Mouse (Mus musculus): ENCODE measurements around the gene Nubpl. TPM values are rescaled to one million over a fixed set of nuclear protein-coding genes. Genes with fewer than 3 reads are reported as not detected.
"Not testable (repeated sequence)": the region's sequence is repeated elsewhere in the genome, so short reads cannot be mapped to it uniquely, and the experiment has no call there.

Gene Nubpl
- total RNA-seq, 2 experiments from 2014 or later, result 10.5 to 12.1 TPM

DNA sequence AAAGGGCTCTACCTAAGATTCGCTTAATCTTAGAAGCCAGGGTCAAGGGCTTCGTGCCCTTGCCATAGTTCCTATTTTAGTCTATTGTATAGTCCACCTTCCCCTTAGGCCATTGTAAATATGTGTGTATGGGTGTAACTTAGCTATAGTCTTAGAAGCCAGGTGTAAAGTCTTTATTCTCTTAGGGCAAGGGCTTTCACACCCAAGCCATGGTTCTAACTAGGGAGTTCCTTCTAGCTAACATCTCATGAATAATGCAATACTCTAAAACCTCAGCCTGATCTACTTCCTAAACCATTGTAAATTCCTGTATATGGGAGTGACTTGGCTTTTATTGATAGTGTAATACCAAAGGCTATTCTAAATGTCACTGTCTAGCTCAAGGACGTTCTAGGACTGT lies 134.4 kb downstream of the Nubpl start:
- not testable (repeated sequence) for DNase-seq (ENCODE audit: low spot score in 2 of 2)

DNA sequence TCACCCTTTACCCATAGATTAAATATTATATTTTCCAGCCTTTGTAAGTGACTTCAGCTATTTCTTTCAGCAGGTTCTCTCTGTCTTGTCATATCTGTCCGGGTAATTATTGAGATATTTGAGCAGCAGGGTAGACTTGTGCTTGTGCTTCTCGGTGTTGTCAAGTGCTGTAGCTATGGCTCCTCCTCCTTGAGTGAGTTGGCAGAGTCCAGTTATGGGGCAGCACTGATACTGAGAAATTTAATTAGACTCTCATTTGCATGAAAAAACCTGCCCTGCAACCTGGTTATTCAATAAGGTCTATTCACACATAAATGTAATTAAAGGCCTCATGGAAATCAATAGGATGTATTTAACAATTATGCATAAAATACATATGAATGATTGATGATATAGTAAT lies 145.2 kb downstream of the Nubpl start:
- DNase-seq (ENCODE audit: low spot score in 2 of 2), result no peak

DNA sequence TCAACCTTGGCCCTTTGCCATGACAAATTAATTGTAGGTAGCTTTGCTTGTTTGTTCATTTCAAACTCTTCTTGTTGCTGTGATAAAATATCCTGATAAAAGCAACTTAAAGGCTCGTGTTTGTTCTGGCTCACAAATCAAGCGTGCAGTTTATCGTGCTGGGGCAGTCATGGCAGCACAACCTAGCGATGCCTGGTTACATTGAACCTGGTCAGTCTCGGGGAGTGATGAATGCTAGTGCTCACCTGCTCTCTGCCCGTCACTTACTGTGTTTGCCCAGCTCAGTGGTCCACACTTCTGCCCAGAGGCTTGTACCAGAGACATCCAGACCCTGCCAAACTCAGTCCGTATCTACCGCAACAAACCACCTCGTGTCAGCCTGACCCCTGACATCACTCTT lies 149.9 kb downstream of the Nubpl start:
- DNase-seq (ENCODE audit: low spot score in 2 of 2), result no peak

DNA sequence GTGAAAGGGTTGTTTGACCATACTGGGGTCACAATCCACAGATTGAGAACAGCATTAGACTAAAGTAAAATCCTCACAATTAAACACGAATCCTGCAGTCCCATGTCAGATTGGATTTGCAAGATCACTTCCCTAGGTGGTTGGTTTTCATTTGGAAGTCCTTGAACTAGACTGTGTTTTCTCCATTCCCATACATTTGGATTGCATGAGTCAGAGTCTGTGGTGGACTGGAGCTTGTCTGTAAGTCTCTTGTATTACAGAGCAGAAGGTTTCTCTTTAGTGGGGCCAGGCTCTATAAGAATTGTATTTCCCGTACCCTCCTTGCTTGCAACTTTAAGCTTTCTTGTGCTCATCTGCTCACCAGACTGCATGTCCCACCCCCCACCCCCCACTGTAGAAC lies 151.0 kb downstream of the Nubpl start:
- no peak for DNase-seq (ENCODE audit: low spot score in 2 of 2)

DNA sequence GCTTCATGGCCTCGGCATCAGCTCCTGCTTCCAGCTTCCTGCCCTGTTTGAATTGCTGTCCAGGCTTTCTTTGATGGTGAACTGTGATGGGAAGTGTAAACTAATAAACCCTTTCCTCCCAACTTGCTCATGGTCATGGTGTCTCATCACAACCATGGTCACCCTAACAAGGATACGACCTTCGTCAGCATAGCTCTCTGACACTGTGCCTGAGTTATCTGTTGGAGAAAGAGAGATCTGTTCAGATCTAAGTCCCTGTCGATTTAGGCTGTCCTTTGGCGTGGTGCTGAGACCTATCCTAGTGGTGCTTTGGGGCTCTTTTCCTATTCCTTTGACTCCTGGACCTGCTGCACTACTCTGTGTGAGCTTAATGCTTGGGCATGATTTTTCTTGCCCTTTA lies 156.6 kb downstream of the Nubpl start:
- no peak for DNase-seq (ENCODE audit: low spot score in 2 of 2)

DNA sequence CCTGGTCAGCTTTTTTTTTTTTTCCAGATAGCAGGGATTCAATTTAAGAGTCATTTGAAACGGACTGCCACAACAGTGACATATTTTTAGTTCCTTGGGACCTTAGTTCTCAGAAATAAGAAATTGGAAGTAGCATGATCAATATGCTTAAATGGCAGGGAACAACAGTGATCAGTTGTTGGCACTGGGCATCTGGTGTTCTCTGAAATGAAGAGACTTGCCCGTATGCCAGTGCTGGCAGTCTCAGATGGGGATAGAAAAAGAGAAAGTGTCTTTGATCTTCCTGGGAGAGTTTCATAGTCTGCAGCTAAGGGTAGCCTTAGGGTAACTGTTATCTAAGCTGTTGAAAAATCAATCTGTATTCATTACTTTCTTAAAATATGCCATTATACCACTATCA lies 170.6 kb downstream of the Nubpl start:
- DNase-seq (ENCODE audit: low spot score in 2 of 2), result no peak

DNA sequence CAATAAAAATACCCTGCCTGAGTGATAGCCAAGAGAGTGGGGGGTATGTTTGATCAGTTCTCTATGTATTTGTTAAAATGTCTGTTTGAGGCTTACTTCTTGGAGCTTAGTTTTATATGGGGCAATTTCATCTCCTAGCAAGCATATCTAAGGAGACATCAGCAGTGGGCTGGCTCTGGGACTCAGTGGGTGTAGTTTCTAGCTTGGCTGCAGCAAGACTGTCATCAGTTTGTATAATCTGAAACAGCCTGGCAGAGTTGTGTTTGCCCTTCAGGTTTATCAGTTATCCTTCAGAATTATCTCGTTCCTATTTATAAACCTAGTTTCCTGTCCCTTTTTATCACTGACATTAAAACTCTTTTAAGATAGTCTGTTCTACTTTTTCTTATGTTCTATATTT lies 175.3 kb downstream of the Nubpl start:
- no peak for DNase-seq (ENCODE audit: low spot score in 2 of 2)

DNA sequence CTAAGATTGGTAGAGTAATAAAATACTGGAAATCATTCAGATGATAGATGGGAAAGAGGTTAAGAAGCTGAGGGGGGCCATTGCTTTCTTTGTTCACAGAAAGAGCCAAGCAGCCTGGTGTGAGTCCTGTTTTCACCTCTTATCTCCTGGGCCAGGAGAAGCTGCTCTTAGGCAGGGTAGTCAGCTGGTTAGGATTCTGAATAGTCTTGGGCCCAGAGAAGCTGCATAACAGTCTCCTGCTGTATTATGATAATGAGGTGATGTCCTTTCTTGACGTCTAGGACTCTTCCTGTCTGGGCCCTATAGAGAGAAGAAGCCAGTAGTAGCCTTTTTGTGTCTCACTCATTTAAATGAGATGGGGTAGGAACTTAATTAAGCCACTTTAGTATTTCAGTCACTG lies 178.8 kb downstream of the Nubpl start:
- no peak for DNase-seq (ENCODE audit: low spot score in 2 of 2)

DNA sequence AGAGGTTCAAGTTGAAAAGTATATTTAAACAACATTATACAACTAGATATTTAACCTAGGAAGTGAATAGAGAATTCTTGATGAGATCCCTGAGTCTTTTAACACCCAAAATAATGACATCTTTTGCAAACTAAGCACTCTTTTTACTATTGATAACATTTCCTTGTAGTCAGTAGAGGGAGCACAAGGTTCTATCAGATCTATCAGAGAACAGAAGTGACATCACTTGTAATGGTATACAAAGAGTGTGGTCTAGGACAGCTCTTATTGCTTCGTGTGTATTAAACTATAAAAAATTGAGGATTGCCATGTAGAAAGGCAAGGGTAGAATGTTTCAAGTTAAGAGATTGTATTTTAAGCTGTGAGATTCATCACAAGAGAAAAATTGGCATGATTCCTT lies 183.7 kb downstream of the Nubpl start:
- DNase-seq (ENCODE audit: low spot score in 2 of 2), result no peak

DNA sequence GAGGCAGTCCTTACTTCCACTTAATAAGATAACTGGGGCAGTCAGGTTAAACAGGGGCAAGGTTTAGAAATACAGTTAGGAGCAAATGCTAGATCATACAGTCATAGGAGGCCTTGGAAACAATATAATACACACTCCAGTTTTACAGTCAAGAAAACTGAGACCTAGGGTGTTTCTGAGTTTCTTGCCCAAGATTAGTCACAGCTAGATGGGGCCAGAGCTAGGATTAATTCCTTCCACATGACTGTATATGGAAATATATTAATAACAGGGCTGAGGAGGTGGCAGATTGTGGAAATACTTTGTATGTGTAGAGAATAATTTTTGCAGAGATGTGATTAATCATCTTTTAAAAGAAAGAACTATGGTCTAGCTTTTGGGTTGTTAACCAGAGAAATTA lies 186.9 kb downstream of the Nubpl start:
- DNase-seq (ENCODE audit: low spot score in 2 of 2), result no peak

DNA sequence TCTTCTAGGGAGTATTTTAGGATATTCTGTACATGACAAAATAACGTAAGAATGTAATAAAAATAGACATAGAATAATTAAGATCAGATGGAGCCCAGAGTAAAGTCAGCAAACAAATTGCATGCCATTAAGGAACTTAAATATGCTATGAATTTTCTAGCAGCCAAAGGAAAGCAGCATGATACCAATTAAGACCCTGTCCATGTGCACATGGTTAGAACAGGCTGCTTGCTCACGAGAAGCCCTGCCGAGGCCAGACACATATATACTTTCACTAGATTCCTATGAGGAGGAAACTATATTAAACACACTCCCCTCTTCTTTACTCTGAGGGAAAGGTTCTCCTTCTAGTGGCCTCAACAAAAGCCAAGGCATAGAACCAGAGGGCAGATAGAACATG lies 189.3 kb downstream of the Nubpl start:
- DNase-seq (ENCODE audit: low spot score in 2 of 2), result no peak

DNA sequence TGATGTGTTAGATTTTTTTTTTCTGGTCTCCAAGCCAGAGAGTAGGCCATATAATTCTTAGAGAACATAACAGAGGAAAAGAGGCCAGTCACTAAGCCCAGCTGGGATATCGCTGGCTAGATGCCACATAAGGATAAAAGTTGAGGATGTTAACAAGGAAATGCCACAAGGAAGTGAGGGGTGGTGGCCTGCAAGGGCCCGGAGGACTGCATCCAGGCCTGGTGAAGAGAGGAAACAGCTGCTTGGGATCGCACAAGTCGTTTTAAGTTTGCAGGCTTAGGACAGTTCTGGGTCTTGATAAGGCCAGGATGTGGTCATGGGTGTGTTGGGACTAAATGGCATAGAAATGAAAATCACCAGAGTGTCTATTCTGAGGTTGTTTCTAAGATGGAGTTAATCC lies 191.0 kb downstream of the Nubpl start:
- DNase-seq (ENCODE audit: low spot score in 2 of 2), result no peak

DNA sequence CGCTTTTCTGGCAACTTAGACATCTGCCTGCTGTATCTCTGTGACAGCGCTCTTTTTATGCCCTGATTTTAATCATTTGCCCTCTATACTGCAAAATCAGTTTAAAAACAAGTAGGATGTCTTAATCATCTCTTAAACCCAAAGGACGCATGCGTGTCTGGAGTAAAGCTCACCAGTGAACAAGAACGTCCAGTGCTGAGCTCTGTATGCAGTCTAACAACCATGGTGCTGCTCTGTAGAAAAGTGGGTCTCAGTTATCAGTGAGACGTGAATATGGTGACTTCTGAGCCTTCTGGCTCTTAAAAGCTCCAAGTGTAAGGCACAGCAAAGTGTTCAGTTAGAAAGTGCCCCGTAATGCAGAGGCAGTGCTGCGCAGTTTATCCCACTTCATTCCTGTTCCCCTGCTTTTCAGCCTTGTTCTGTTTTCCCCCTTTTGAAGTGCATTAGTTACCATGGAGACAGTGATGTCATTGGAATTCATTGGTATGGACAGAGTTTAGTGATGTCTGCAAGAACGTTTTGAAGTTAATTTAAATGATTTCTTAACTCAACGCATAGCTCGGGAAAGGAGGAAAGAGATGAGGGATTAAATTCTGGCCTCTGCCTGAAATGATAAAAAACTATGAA lies 191.5 kb downstream of the Nubpl start:
- DNase-seq (ENCODE audit: low spot score in 2 of 2), result no peak

DNA sequence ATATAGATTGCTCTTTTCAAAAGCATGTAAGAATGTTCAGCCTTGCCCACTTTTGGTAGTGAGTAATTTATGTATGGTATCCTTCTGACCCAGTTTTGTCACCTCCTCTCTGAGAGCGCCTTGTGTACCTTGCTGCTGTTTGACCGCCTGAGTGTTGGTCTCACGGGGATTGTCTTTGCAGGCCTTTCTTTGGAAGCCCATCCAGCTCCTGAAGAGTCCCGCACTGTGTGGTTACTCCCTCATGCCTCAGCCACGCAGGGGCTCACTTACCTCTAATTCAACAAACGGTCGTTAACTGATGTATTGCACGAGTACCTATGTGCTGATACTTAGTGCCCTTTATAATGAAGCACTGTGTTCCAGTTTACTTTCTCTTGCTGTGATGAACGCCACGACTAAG lies 192.1 kb downstream of the Nubpl start:
- DNase-seq (ENCODE audit: low spot score in 2 of 2), result no peak

DNA sequence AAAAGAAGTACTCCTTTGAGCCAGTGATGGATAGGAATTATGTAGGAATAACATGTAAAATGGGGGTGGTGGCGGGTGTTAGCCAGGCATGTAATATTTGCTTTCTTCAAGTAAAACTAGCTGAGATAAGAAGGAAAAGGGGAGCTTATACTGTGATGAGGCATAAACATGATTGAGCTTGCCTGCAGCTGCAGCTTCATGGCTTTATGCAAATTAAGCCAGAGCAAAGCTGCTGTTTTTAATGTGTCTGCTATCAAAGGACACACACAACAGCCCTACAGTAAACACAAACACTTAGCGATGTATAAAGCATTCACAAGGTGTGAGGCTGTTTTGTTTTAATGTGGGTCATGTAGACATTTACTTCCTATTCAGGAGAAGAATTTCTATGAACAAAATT lies 196.4 kb downstream of the Nubpl start:
- no peak for DNase-seq (ENCODE audit: low spot score in 2 of 2)

DNA sequence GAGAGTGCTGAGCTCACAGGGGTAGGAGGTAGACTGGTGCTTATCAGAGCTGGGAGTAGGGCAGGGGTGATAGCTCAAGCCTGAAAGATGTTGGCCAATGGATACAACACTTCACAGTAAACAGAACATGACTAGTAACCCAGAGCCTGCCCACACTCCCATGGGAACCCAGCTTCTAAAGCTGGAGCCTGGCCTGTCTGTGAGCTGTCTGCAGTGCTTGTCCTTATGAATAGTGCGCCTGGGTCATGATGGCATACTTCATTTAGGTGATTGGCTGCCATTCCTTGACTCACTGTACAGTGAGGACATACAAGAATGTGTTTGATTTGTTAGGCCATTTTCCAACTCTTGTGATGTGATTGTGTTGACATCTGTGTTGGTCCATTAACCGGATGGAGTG lies 200.5 kb downstream of the Nubpl start:
- DNase-seq (ENCODE audit: low spot score in 2 of 2), result no peak

DNA sequence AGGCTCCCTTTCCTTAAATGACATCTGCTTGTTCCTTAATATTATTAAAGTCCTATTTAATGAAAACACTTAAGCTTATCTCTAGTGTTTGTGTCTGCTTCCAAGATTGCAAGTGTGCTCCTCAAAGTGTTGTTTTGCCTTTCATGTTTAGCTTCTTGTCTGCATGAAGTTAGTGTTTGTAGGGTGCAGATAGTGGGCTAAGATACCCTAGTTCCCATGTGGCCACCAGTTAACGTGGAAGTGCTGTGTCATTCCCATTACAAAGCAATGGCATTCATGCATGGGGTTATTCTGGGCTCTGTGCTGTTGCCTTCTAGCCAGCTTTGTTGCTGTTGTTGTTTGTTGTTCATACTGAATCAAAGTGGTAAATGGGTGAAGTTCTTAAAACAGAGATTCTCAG lies 201.1 kb downstream of the Nubpl start:
- DNase-seq (ENCODE audit: low spot score in 2 of 2), result no peak

DNA sequence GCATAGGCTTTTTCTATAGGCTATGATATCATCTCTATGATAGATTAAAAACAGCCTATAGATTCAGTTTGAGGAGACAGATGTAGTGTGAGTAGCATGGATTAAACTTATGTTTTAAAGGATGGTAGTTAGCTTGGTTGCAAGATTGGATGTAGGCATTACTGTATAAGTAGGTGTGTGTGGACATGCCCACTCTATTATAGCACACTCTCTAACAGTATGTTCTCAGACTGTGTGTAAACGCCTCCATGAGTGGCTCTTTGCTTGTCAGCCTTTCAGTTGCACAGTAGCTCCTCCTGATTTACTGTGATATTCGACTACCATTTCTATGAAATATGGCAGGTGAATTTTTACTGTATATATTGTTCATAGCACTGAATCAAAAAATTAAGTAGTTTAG lies 205.4 kb downstream of the Nubpl start:
- DNase-seq (ENCODE audit: low spot score in 2 of 2), result no peak

DNA sequence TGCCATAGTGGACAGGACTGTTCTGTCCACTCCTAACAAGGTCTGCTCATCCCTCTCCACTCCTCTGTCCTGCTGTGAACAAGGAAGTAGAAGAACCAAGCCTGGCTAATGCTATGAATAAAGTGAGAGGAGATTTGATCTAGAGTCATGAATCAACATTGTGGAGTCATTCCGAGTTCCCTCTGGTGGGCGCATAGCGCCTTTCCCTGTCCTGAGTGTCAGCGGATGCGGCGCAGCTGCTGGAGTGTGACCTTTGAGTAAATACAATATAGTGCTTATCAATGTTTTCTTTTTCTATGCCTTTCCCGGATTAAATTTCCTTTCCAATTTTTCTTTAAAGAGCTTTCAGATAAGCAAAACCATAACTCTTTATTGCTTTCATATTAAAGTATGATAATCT lies 208.8 kb downstream of the Nubpl start:
- DNase-seq (ENCODE audit: low spot score in 2 of 2), result no peak

DNA sequence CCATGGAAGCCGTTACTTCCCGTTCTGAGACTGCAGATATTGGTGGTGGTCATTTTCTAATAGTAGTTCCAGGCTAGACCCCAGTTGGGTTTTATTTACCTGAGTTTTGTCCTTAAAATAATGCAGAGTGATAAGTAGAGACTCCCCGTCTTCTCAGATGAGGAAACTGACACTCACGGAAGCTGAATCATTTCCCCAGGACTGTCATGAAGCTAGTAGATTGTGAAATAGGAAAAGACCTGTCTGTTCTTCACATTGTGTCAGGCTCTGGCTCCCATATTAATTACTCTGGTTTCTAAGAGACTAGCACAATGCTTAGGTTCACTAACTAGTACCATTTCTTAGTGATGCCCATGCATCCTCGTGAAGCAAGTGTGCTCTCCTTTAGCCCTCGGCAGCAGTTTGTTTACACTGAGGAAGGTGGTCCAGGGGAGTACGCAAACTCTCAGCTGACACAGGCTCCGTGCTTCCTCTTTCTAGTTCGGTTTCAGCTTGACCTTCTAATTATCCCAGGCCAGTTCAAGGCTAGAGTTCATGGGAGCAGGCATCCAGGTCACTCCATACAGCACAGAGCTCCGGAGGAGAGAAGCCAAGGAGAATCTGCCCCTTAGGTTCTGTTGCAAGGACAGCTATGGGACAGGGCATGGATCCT lies 209.9 kb downstream of the Nubpl start:
- DNase-seq (ENCODE audit: low spot score in 2 of 2), result no peak

DNA sequence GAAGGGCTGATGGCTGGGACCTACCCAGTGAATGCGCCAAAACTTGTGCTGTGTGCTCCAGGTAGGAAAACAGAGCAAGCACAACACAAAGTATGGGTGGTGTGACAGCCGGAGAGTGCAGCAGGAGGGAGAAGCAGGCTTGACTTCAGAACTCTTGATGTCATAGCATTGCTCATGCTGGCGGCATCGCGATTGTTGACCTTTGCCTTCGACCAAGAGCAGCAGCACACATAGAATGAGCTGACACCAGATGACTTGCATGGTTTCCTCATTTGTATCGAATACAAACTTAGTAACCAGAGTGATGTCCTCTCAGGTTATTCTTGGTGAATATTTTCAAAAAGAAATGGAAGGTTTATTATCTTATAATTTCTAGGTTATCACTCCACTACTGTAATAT lies 211.1 kb downstream of the Nubpl start:
- DNase-seq (ENCODE audit: low spot score in 2 of 2), result no peak

DNA sequence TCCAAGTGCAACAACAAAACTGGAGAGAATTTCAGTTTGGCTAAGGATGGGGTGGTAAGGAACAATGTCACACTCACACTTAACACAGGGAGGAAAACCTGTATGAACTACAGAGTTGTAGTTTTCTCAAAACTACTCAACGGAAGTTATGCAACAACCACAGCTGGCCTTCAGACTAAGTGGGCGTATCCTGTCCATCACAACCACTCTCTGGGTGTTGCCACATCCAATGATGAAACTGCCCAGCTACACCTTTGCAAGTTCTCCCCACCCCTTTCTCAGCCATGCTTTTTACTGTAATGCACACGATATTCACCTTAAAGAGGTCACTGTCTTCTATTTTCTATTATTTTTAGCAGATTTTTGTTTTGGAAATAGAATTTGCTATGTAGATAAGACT lies 217.3 kb downstream of the Nubpl start:
- no peak for DNase-seq (ENCODE audit: low spot score in 2 of 2)

DNA sequence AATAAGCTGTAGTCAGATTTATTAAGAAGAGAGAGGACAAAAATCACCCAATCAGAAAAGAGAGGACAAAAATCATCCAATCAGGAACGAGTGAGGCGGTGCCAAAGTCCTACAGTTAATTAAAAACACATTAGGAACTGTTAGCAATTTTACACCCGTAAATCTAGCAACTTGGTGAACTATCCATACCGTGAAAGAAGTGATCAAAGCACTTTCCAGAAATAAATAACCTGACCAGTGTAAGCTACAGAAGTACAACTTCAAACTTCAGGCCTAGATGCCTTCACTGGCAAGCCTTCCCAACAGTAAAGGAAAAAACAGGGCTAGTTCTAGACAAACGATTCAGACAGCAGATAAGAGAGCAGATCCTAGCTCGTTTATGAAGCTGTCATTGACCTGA lies 220.1 kb downstream of the Nubpl start:
- no peak for DNase-seq (ENCODE audit: low spot score in 2 of 2)

All from adrenal gland, adult 18-20 months (tissue).